Comparison of ENCODE assay signal across 17 mouse cellular contexts in genomic region chr11:64397612-64398011, GRCm38 (mm10). TPM values are rescaled to one million over a fixed set of nuclear protein-coding genes. Genes with fewer than 3 reads are reported as not detected.
"Had no signal": no experiment of that assay in that cellular context is flagged by ENCODE, and none has a peak within 500 bp of the region (broad histone marks: within the 10 kb centered on the region; RNA-seq: fewer than 3 reads in every experiment).

No protein-coding gene starts in this region.

- H3K4me2 ChIP-seq: stomach, embryonic 15.5 days had no signal

- H3K4me1 ChIP-seq: stomach, embryonic 15.5 days had no signal

- DNase-seq: retina, postnatal 1 day; right cerebral cortex, adult 18-20 months; right cerebral cortex, postnatal 14 days; right cerebral cortex, postnatal 25 days; right cerebral cortex, postnatal 4 days; spleen, adult 18-20 months; thymus, adult 18-20 months; thymus, adult 2 months; thymus, postnatal 14 days; thymus, postnatal 25 days; thymus, postnatal 36 days had no signal

- H3K27ac ChIP-seq: neural tube, embryonic 15.5 days; stomach, embryonic 15.5 days; stomach, postnatal 0 days had no signal

- H3K9ac ChIP-seq: neural tube, embryonic 15.5 days; stomach, embryonic 15.5 days had no signal

- H3K9me3 ChIP-seq: neural tube, embryonic 15.5 days; stomach, embryonic 15.5 days had no signal

- H3K27me3 ChIP-seq: neural tube, embryonic 15.5 days; stomach, embryonic 15.5 days had no signal

- H3K4me3 ChIP-seq: neural tube, embryonic 15.5 days; stomach, embryonic 15.5 days had no signal

- H3K36me3 ChIP-seq: neural tube, embryonic 15.5 days; stomach, embryonic 15.5 days had no signal

RNA-seq across cellular contexts. Expression of gene Hs3st3a1, which starts 37.5 kb away (rescaled TPM):
- total RNA-seq: neutrophil, adult 5-6 weeks had no signal

RNA-seq across cellular contexts. Expression of gene F930015N05Rik, which starts 38.8 kb away (rescaled TPM):
- total RNA-seq: neutrophil, adult 5-6 weeks had no signal
- polyA plus RNA-seq: testis, adult 2 months; thymus, postnatal 0 days had no signal
